Mouse (Mus musculus) spleen, adult 2 months (tissue): Measurements from ENCODE around the gene Negr1. TPM values are rescaled to one million over a fixed set of nuclear protein-coding genes. Genes with fewer than 3 reads are reported as not detected.

ENCODE experiments used
- DNase-seq, 2 experiments: peaks; one replicate each; pipeline versions ENCODE4 v3.0.0 to v3.0.0-alpha.2; 2012 to 2021; ENCODE audit warnings: low spot score in 2 of 2, low read depth in 1 of 2
- H3K27ac ChIP-seq: fragments of 200-500 bp; 2 replicates; pipeline ENCODE4 v1.5.1; 2012; ENCODE audit warnings: low read length, inconsistent platforms; ENCODE audit not compliant: insufficient read depth
- H3K27me3 ChIP-seq: fragments of 200-500 bp; 2 replicates; pipeline ENCODE4 v1.6.1; 2012; ENCODE audit warnings: mild to moderate bottlenecking, moderate library complexity, low read length, inconsistent platforms; ENCODE audit not compliant: control insufficient read depth, insufficient read depth
- H3K36me3 ChIP-seq: fragments of 200-500 bp; 2 replicates; pipeline ENCODE4 v1.6.1; 2012; ENCODE audit warnings: mild to moderate bottlenecking, low read length, inconsistent platforms; ENCODE audit not compliant: control insufficient read depth, insufficient read depth
- H3K4me1 ChIP-seq: fragments of 200-500 bp; 2 replicates; pipeline ENCODE4 v1.6.1; 2011; ENCODE audit warnings: inconsistent platforms; ENCODE audit not compliant: control insufficient read depth, insufficient read depth, insufficient read length
- H3K4me3 ChIP-seq: fragments of 200-500 bp; 2 replicates; pipeline ENCODE4 v1.5.1; 2011; ENCODE audit warnings: mild to moderate bottlenecking, inconsistent platforms; ENCODE audit not compliant: insufficient read depth, insufficient read length; ENCODE audit errors: extremely low read depth
- CTCF ChIP-seq: fragments of 200-500 bp; IDR thresholded peaks from 2 replicates; pipeline ENCODE4 v1.5.1; 2011; ENCODE audit warnings: mild to moderate bottlenecking, inconsistent platforms; ENCODE audit not compliant: insufficient read depth, insufficient read length, insufficient replicate concordance; ENCODE audit errors: extremely low read depth
- POLR2A ChIP-seq: fragments of 200-500 bp; IDR thresholded peaks from 2 replicates; pipeline ENCODE4 v1.6.1; 2011; ENCODE audit warnings: low read depth, low read length, inconsistent platforms
- WGBS: fragments of 180-500 bp; shearing (Covaris S2); methylation state at CpG from one replicate; pipeline ENCODE4 v1.1.7; 2018; 5-methylcytosine and 5-hydroxymethylcytosine counted together
- polyA plus RNA-seq: library from polyadenylated mRNA; depleted of rRNA; stranded (reverse); fragments of >200 nt; gene quantifications from 2 replicates; pipeline ENCODE4 v1.2.3, GENCODE M21; 2012

Gene Negr1
- polyA plus RNA-seq, 1 experiment, result 0.05 TPM

- no peak for TF ChIP-seq CTCF
- no peak for TF ChIP-seq POLR2A
- no peaks in the 10 kb centered on the region for H3K36me3 ChIP-seq
- H3K27me3 ChIP-seq, result no peaks in the 10 kb centered on the region
- WGBS, result 78% methylated on average over 3 of the region's 3 CpGs
- DNase-seq, result no peak
- H3K4me3 ChIP-seq, result no peak overlapping the region
- H3K27ac ChIP-seq, result no peak overlapping the region
- no peaks in the 10 kb centered on the region for H3K4me1 ChIP-seq
These were observed 111.0 kb downstream of the Negr1 start for GRCm38 (mm10) chr3:156672560-156672959.

GRCm38 (mm10) chr3:156690059-156690605 lies 128.5 kb downstream of the Negr1 start:
- Histone ChIP-seq H3K36me3 (no peaks in the 10 kb centered on the region), H3K27ac (no peak overlapping the region), H3K4me3 (no peak overlapping the region), H3K4me1 (no peaks in the 10 kb centered on the region), H3K27me3 (no peaks in the 10 kb centered on the region)
- no peak for DNase-seq
- 89% methylated on average over 5 of the region's 5 CpGs for WGBS
- TF ChIP-seq POLR2A (no peak), CTCF (no peak)

- DNase-seq, result no peak
- no peak overlapping the region for H3K27ac ChIP-seq
- no peak overlapping the region for H3K4me3 ChIP-seq
- H3K36me3 ChIP-seq, result no peaks in the 10 kb centered on the region
- H3K27me3 ChIP-seq, result no peaks in the 10 kb centered on the region
- H3K4me1 ChIP-seq, result no peaks in the 10 kb centered on the region
- 88% methylated on average over 1 of the region's 1 CpGs for WGBS
- TF ChIP-seq POLR2A (no peak), CTCF (no peak)
These were observed 137.1 kb downstream of the Negr1 start for GRCm38 (mm10) chr3:156698687-156699086.

DNA sequence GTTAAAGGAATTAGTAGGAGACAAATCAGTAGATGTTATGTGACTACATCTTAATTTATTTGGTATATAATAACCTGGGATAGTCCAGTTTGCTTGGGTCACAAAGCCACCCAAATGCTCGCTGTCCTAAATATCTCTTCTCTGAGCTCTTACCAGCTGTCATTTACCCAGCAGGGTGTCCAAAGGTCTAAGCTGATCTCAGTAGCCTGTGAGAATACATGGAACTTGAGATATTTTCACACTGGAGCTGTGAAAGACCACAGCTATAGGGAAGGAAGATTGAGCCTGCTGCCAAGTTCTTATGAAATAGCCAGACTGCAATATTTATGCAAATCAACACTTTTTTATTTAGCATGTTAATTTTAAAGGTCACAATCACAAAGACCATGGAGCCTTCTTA lies 141.6 kb downstream of the Negr1 start:
- no peak for DNase-seq
- no peak overlapping the region for H3K4me3 ChIP-seq
- H3K27me3 ChIP-seq, result no peaks in the 10 kb centered on the region
- H3K36me3 ChIP-seq, result no peaks in the 10 kb centered on the region
- TF ChIP-seq POLR2A (no peak), CTCF (no peak)
- H3K27ac ChIP-seq, result no peak overlapping the region
- WGBS, result 85% methylated on average over 1 of the region's 1 CpGs
- H3K4me1 ChIP-seq, result no peaks in the 10 kb centered on the region

DNA sequence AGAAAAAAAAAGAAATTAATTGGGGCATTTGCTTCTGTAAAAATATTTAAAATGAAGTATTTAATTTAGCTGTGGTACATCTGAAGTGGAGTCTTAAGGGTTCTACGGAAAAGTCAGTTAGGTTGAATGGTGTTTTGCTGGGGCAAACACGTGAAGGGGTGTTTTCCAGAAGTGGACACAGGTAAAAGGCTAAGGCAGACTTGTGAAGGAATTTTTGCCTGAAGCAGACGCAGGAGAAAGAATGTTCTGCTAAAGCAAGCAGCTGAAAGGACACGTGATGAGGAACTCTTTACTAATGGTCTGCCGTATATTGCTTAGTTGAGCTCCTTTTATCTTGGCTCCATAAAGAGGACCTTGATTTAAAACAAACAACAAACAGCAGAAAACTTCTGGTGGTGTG lies 148.6 kb downstream of the Negr1 start:
- no peak for TF ChIP-seq CTCF
- TF ChIP-seq POLR2A, result no peak
- H3K36me3 ChIP-seq, result no peaks in the 10 kb centered on the region
- no peak for DNase-seq
- 69% methylated on average over 5 of the region's 5 CpGs for WGBS
- no peaks in the 10 kb centered on the region for H3K4me1 ChIP-seq
- H3K27ac ChIP-seq, result no peak overlapping the region
- no peaks in the 10 kb centered on the region for H3K27me3 ChIP-seq
- H3K4me3 ChIP-seq, result no peak overlapping the region

GRCm38 (mm10) chr3:156710693-156711092 lies 149.1 kb downstream of the Negr1 start:
- TF ChIP-seq CTCF (no peak), POLR2A (no peak)

GRCm38 (mm10) chr3:156736335-156736734 lies 174.7 kb downstream of the Negr1 start:
- H3K36me3 ChIP-seq, result no peaks in the 10 kb centered on the region
- no peak overlapping the region for H3K4me3 ChIP-seq
- no peak overlapping the region for H3K27ac ChIP-seq
- H3K4me1 ChIP-seq, result no peaks in the 10 kb centered on the region
- no peaks in the 10 kb centered on the region for H3K27me3 ChIP-seq
- TF ChIP-seq POLR2A (no peak), CTCF (no peak)
- no peak for DNase-seq

More at GRCm38 (mm10) chr3:156710693-156711092, 149.1 kb downstream of the Negr1 start:
- no peak overlapping the region for H3K4me3 ChIP-seq
- H3K27ac ChIP-seq, result no peak overlapping the region
- DNase-seq, result no peak
- H3K4me1 ChIP-seq, result no peaks in the 10 kb centered on the region
- no peaks in the 10 kb centered on the region for H3K27me3 ChIP-seq
- 91% methylated on average over 4 of the region's 4 CpGs for WGBS
- no peaks in the 10 kb centered on the region for H3K36me3 ChIP-seq
